Mouse (Mus musculus) right cerebral cortex, adult 18-20 months (tissue): ENCODE data around the gene Nectin1.

Source experiments
- DNase-seq: peaks from one replicate; pipeline ENCODE4 v3.0.0; 2022; ENCODE audit warnings: mixed read lengths

The Nectin1 gene

DNA sequence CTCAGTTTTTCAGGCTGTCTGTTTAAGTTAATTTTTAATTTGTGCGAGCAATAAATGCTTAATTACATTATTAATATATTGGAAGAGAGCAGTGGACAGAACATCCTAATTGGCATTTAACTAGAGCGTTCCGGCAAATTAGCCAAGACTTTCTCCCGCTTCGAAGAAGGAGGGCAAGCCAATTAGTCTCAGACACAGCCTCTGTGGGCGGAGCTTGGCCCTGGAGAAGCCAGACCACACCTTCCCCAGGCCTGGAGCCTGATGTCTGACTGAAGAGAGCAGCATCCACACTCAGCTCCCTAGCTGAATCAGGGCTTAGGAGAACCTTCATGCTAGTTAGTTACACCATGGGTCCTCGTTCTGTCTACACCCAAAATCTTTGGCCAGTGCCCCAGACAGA, 64.8 kb downstream of the Nectin1 start:
- peak; percentile 19 for DNase-seq

DNA sequence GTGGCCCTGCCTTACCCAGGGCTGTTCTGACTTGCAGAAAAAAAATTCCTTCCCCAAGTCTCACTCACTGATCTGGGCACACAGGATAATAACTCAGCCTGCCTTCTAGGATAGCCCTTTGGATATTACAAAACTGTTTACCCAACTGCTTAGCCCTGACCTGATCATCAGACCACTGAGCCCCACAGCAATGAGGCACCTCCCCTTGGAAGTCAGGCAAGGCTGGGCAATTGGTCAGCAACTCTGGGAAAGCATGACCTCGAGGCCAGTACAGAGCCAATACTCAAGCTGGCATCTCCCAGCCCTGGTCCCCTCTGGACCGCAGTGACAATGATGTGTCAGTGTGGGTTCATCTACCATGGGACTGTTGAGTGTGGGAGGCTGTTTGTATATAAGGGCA, 69.4 kb downstream of the Nectin1 start:
- DNase-seq: no peak

DNA sequence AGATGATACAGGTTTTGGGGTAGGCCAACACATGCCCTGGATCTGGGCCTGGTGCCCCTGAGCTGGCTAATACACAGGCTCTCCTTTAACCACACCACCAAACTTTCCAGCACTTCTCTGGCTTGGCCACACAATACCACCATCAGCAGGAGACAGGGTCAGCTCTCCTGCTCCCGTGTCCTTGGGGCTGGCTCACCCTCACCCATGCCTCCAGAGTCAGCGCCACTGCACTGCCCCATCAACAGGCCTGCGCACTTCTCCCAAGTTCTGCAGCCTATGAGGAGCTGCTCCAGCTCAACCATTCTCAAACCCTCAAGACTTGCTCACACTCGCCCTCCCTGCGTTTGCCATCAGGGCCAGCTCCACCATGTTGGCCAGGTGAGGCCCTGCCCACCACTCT, 78.4 kb downstream of the Nectin1 start:
- DNase-seq: no peak

DNA sequence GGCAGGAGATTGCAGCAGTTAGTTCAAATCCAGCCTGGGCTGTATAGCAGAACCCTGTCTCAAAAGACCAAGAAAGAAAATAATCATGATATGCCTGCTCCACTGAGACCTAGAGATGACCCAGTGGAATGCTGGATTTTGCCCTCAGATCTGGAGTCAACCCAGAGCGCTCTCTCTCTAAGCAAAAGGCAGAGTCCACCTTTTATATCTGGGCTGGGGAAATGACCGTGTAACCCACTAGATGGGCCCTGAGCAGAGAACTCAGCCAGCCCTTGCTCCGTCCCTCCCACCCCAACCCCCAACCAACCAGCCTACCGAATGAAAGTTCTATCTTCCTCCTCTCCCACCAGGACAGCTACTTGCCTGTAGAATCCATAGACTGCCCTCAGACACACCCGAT, 81.4 kb downstream of the Nectin1 start:
- DNase-seq: no peak

DNA sequence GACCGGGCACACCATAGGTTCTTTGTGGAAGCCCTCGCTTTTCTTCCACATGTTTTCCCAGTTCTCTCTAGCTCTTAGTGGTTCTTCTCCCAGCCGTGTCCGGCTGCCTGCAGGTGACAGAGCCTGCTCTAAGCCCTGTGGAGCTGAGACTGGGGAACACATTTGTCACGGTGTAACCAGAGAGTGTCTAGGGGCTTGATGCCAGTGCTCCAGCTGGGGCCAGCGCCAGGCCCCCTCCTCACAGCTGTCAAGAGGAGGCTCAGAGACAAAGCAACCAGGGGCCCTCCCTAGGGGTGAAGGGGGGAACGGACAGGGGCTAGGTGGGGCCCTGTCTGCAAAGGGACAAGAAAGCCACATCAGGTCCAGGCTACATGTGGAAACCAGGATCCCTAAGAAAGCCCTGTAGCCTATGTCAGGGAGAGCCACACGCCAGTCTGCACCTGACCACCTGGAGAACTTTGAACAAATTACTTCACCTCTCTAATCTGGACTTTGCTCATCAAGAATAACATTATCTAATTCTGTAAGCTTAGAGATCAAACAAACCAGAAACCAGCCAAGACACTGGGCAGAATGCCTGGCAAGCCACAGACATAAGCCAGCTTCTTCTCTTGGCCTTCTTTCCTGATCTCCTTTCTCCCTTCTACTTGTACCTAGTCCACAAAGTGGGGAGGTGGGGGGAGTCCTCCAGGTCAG, 82.9 kb downstream of the Nectin1 start:
- no peak for DNase-seq

DNA sequence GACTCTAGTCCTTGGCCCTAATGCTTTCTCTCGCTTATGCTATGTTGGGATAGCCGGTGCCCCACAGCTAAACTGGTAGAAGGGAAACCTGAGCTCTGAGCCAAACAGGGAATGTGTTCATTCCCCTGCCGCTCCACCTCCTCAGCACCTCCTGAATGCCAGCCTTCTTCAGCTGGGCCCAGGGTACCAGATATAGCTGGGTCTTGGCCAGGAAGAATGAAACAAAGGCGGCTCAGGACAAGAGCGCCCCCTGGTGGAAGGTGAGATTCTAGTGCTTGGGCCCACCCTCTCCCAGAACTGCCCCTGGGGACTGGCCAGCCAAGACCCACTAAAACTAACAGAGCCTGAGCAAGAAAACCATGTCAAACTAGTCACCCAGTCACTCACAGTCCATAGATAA, 83.8 kb downstream of the Nectin1 start:
- DNase-seq: peak; percentile 52

DNA sequence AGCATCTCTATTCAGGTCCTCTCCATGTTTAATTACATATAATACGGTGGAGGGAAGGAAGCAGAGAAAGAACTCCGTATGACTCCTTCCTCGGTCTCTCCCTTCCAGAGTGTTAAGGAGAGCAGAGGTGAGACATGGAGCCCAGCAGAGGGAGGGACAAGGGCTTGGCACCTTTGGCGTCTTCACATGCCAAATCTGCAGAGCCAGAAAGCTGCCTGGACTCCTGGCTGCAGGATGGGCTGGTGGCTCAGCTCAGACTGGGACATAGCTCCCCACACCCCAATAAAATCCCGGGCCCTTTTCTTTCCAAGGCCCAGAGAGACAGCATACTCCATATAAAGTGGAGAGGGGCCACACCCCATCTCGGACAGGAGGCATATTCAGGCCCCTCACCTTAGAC, 85.2 kb downstream of the Nectin1 start:
- DNase-seq: no peak

DNA sequence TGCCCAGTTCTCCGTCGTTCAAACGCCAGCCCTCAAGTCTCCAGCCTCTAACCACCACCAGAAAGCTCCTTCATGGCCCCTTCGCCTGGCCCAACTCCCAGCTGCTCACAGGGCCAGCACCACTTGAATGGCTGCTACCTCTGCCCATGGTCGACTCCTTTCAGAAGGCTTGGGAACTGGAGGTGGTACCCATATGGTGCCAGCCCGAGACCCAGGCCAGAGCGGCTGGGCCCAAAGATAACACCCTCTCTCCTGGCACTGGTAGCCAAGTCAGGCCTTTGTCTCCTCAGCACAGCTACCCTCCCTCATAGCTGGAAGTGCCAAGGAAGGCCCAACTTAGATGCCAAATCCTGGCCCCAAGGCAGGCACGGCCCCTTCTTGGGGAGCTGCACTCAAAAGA, 89.4 kb downstream of the Nectin1 start:
- DNase-seq: no peak

DNA sequence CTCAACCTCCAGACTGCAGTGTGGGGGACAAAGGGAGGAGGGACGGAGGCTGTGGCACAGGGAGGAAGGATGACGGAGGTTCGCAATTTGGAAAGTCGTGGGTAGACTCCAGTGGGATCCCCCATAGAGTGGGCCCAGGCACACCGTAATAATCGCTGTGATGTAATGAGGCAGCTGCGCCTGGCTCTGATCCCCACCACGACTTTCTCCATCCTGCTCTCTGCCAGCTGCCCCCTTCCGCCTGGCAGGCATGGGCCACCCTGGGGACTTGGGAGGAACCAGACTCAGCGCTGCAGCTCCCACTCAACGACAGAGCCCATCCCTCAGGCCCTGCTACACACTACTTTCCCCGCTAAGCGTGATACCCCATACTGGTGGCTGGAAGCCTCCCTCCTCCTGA, 90.5 kb downstream of the Nectin1 start:
- no peak for DNase-seq

DNA sequence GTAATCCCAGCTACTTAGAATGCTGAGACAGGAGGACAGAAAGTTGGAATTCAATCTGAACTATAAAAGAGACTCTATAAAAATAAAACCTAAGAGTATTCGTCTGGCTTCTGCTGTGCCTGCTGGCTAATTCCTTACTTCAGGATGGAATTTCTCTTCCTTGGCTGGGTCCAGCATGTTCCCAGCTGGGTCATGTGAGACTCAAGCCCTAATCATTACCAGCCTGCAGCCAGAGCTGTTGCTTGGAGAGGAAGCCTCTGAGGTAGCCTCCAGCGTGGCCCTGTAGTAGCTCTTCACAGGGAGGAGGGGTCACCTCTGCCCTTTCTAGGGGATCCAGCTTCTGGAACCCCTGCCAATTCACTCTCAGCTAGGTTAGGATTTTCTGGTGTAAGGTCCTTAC, 94.8 kb downstream of the Nectin1 start:
- DNase-seq: no peak

DNA sequence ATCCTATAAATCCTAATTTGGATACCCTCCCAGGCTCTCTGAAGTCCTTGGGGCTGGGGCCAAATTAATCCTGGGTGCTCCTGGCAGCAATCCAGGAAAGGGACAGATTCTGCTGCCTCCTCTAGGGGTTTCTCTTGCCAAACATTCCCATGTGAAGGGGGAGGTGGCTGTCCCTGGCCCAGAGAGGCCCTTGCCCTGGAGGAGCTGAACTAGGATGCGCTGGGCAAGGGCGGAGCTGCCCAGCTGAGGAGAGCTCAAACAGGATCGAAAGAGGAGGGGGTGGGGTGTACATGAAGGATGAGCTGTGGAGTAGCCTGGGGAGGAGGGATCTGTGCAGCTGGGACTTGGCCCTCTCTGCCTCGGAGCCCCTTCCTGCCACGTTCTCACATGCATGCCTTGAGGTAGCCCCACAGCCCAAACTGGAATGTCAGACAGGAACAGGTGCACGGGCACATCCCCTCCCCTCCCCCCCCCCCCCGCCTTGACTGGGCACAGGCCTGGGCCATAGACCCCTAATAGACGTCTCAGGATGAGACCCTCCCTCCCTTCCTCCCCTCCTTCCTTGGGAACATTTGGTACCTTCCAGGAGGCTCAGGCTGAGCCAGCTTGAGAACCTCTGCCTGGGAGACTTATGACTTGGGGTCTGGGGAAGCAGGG, 99.3 kb downstream of the Nectin1 start:
- DNase-seq: no peak

DNA sequence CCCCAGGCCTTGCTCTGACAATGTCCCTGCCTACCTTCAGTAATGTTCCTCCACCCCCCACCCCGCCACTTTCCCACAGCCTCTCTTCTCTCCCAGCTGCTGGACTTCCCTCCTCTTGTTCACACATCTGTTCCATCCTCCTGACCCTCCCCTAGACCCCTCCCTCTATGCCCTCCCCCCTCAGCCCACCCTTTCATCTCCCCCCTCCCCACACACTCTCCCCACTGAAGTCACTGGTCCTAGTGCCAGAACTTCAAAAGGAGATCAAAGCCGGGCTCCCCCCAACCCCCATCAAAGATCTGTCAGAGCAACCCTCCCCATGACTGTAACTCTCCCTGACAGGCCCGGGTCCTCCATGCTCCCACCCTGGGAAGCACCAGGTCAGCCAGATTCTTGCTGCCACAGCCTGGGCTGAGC, 99.9 kb downstream of the Nectin1 start:
- no peak for DNase-seq

DNA sequence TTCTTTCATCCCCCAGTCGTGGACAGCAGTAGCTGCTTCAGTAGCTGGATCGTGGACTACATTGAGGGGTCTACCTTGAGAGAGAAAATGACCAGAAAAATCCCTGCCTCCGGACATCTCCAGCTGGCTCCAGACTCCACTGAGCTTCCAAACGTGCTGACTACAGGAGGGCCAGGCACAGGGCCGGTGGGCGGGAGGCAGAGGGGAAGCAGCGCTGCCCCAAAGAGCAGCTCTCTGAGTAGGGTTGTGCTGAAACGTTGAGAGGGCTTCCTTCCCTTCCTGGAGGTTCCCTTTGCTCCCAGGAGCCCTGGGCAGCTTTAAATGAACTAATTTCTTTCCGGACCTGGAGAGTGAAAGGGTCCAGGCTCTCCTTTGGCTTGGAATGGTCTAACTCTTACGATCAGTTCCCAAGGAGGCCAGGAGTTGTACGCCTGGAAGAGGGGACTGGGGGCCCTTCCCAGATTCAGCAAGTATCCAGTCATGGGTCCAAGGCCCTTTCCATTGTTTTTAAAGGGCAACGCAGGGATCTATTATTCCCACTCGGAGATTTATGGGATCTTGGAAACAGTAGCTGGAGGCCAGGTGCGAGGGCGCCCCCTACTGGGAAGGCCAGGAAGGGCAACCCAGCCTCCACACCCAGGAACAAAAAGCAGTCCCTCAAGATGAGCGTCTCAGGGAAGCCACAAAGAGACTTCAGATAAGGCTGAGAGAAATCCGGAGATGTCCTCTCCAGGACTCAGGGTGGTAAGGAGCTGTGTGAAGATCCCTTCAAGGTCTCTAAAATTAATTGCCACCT, 102.1 kb downstream of the Nectin1 start:
- peak; percentile 42 for DNase-seq

DNA sequence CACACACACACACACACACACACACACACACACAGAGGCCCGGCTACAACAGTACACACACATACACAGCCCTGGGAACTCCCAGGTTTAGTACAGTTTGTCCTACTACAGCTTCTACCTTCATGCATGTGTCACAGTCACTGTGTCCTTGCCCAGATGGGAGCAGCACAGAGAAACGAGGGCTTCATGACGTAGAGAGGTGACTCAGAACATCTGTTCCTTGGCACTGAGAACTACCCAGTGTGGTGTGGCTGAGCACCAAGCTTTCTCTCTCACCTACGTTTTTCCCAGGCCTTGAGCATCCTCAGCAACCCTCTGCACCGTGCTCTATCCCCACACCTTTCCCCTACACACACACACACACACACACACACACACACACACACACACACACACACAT, 104.1 kb downstream of the Nectin1 start:
- DNase-seq: peak; percentile 85

DNA sequence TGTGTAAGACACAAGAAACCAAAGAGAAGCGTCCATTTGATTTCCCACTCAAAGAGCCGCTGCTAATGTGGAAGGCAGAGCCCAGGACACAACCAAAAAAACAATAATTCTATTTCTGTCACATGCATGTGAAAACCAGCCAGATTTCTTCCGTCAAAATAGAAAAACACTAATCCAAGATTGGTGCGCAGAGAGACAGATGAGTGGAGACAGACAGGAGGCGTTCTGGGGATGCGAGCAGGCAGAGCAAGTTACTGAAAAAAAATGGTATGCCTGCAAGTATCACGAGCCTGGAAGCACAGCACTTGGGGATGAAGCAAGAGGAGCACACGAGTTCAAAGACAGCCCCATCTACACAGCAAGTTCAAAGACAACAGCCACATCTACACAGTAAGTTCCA, 106.5 kb downstream of the Nectin1 start:
- no peak for DNase-seq

DNA sequence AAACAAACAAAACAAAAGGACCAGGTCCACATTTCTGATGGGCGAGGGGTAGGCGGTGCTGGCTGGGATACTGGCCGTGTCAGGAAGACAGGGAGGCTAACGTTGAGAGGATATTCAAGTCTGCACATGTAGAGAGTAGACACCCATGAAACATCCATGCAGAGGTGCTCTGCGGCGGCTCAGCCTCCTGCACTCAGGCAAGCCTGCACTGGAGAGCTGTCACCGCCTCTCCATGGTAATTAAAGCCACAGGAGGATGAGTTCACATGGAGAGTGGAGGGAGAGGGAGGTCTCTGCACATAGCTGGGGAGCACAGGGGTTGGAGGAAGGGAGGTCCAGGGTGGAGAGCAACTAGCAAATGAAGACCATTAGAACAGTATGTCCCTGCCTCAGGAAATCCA, 107.4 kb downstream of the Nectin1 start:
- DNase-seq: no peak

DNA sequence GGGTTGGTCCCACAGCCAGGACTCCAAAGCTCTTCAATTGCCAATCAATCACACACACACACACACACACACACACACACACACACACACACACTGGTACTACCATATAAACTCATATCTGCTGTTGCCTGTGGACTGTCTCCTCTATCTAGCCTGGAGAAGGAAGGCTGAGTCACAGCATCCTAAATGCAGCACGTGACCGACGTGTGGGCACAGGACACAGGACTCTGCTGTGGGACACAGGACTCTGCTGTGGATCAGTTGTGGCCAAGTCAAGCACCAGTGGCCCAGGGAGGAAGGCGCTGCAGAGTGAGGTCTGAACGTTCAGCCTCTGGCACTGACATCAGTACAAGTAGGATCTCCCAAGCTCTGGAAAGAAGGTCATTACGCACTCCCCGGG, 112.1 kb downstream of the Nectin1 start:
- DNase-seq: no peak
